Mouse (Mus musculus) kidney, postnatal 36 days (tissue): Measurements from ENCODE around the gene Gm28051.

Experiments used
- DNase-seq, 2 experiments: peaks; one replicate each; pipeline ENCODE4 v3.0.0; 2021 to 2022; ENCODE audit warnings: mixed read lengths in 2 of 2

Gm28051 gene

GRCm38 (mm10) chr12:102742056-102742455 lies 15.5 kb downstream of the Gm28051 start:
- no peak for DNase-seq

DNA sequence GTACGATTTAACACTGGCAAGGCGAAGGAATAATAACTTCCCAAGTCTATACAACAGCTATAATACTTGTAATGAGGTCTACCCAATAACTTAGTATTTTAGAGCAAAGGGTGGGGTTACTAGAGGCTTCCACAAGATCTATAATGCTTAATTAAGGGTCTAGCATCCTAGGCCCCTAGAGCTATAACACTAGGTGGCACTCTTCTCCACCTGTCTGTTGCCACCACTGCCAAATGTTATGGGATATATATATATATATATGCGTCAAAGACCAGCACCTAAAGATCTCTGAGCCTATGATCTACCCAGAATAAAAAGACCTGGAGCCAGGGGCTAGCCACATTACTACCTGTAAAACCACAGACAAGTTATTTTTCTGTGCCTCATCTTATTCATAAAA lies 17.3 kb downstream of the Gm28051 start:
- DNase-seq: peak in 1 of 2 experiments; percentile 21

GRCm38 (mm10) chr12:102739096-102739495 lies 18.5 kb downstream of the Gm28051 start:
- DNase-seq: no peak

DNA sequence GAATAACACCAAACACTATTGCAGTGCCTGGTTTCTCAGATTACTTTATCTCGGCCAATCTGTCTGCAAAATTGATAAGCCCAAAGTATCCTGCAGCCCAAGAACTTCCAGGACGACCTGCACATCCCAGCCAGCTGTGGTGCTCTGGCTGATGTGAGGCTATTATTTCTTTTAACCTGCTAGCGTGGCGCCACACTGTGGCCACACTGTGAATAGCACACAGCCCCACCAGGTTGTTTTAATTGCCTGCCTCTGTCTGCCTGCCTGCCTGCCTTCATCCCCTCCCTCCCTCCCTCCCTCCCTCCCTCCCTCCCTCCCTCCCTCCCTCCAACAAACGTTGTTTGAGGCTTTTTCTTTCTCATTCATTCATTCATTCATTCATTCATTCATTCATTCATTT lies 24.2 kb downstream of the Gm28051 start:
- peak; percentile 56 to 82 for DNase-seq

DNA sequence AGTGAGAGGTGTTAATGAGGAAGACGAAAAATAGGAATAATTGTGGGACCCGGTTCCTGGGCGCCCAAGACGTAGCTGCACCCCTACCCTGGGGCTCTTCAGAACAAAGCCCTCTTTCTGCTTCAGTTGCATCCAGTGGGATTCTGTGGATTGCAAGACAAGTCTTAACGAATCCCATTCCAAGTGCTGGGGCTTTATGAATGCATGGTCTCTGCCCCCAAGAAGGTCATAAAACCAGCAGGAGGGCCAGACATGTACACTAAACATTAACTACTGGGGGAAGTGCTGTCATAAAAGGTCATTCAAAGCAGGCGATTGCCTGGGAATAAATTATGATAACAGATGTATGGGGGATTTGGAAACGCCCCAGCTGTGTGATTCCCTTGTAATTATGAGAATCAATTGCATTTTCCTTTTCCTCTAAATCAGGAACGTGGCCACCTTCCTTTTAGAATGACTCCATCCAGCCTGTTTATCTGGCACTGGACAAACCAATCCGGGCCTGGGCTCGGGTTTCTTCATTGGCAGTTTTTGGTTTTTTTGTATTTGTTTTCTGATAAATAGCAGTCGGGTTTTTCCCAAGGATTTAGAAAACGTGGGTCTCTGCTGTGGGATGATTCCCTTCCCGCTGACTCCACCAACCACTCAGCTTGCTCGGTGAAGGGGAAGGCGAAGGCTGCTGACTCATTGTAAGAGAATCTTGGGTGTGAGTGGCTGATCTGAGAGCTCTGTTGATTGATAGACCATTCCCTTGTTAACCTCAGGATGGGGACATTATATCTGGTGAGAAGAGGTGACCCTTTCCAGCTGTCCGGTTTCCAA lies 26.6 kb downstream of the Gm28051 start:
- DNase-seq: peak in 1 of 2 experiments; percentile 36

- DNase-seq: peak; percentile 85 to 87
These were observed 27.4 kb downstream of the Gm28051 start for GRCm38 (mm10) chr12:102729855-102730797.

DNA sequence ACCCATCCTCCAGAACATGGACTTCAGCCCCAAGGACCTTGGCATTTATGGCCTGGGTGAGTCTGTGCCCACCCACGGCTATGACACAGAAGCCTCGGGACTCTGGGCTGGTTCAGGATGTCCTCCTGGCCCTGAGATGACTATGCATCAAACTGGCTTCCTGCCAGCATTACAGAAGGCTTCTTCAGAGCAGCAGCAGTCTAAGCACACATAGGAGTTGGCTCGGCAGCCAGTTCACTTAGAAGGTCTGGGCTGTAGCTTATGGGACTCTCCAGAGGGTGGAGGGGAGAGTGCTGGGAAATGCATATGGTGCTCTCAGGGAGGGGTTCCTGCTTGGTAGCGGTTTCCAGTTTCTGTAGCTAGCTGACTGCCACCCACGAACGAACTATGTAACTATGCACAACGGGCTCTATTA lies 31.8 kb downstream of the Gm28051 start:
- DNase-seq: peak in 1 of 2 experiments; percentile 21

DNA sequence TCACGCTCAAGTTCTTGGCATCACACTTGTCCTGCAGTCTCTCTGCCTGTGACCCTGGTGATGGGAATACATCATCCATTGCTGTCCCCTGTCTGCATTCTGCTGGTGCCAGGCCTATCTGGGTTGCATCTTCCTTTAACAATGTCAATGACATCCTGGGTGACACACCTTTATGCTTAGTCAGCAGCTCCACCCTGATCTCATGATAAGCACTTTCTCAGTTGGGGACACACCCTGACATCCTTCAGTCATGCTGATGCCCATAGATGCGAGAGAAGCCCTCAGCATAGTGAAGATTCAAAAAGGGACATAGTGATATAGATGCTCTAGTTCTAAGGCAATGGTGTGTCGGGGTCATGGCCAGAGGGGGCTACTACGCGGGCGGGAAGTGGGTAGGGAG lies 32.4 kb downstream of the Gm28051 start:
- no peak for DNase-seq

DNA sequence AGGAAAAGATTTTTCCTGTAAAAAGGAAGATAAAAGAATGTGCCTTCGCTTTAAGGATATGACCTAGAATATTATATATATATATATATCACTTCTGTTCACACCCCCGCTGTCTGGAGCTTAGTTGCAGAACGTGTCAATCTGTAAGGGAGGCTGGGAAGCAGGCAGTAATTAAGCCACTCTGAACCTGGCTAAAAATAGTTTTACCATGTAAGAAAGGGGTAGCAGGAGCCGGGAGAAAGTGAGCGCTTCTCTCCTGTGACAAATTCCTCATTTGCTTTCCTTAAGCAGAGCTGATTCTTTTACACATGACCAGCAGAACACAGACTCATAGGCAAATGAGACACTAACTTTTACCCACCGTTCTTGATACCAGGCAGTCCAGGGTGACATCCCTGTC lies 33.7 kb downstream of the Gm28051 start:
- no peak for DNase-seq

GRCm38 (mm10) chr12:102722966-102723365 lies 34.6 kb downstream of the Gm28051 start:
- no peak for DNase-seq

- no peak for DNase-seq
These were observed 35.1 kb downstream of the Gm28051 start for GRCm38 (mm10) chr12:102722451-102722850.

- DNase-seq: peak in 1 of 2 experiments; percentile 67
These were observed 37.8 kb downstream of the Gm28051 start for GRCm38 (mm10) chr12:102719552-102720315.

GRCm38 (mm10) chr12:102714654-102715395 lies 42.7 kb downstream of the Gm28051 start:
- DNase-seq: no peak

- no peak for DNase-seq
These were observed 43.4 kb downstream of the Gm28051 start for GRCm38 (mm10) chr12:102714116-102714515.

GRCm38 (mm10) chr12:102713153-102713865 lies 44.3 kb downstream of the Gm28051 start:
- no peak for DNase-seq

DNA sequence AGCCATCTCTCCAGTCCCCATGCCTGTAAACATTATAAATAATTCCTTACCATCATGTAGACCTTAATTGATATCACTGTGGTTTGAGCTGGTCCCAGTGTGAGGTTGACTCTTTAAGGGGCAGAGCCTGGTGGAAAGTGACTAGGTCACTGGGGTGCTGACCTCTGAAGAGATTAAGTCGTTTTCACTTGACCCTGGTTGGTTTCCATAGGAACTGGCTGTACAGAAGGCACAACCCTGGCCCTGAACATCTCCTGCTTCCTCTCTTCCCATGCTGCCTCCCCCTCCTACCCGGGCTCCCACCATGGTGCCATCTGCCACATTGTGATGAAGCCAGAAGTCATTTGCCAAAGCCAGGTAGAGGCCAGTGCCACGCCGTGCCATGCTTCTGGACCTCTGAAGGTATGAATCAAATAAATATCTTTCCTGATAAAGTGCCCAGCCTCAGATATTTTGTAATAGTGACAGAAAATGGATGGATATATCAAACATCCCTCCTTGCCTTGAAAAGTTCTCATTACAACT lies 46.7 kb downstream of the Gm28051 start:
- no peak for DNase-seq

GRCm38 (mm10) chr12:102709896-102710295 lies 47.7 kb downstream of the Gm28051 start:
- no peak for DNase-seq

DNA sequence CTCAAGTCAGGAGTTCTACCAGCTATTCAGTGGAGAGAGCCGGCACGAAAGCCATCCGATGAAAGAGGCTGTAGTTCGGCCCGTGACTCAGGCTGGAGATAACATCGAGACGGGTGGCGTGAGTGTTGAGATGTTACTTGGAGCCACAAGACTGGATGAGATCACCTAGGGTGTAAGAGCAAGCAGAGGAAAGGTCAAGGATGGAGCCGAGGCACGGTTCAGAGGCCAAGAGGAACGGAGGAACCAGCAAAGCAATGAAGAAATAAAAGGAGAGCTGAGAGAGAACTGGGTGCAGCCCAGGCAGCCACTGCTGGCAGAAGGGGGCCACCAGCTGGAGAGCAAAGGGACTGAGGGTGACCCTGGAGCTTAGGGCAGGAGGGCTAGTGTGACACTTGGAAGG lies 49.3 kb downstream of the Gm28051 start:
- peak in 1 of 2 experiments; percentile 48 for DNase-seq

- no peak for DNase-seq
These were observed 50.6 kb downstream of the Gm28051 start for GRCm38 (mm10) chr12:102706833-102707463.

DNA sequence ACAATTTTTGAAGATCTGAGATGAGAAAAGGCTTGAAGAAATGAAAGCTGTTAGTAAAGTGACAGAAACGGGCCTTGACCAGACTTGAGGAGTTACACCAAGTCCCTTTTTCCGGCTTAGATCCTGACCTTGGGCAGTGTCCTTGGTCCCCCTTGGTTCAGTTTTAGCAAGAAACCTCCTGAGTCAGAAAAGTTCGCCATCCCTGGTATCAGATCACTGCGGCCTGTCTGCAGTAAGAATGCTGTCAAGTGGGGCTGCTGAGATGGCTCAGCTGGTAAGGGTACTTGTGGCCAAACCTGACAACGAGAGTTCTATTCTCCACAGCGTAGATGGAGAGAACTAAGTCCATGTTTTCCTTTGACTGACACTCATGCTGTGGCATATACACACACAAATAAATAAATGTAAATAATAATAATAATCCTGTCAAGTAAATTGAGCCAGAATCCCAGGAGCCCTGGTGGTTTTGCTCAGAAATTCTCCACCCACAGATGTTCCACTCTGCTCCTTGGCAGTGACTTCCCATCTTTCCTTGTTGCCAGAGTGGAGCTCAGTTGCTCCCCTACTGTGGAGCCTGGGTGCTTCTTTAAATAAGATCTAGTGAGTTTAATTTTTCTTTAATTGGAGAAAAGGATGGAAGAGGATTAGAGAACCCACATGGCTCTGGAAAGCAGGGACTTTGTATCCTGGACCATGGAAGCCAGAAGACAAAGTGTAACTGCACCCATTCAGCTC lies 51.5 kb downstream of the Gm28051 start:
- no peak for DNase-seq
